Mouse (Mus musculus): ENCODE measurements around the gene Tnfrsf25.

Tnfrsf25 gene

GRCm38 (mm10) chr4:152145473-152145872 is 29.7 kb downstream of the Tnfrsf25 start:
- no peak for DNase-seq (ENCODE audit: low spot score)

- no peak for DNase-seq (ENCODE audit: low spot score)
These were observed 30.5 kb downstream of the Tnfrsf25 start for GRCm38 (mm10) chr4:152146033-152146827.

- DNase-seq (ENCODE audit: low spot score), result no peak
These were observed 34.8 kb downstream of the Tnfrsf25 start for GRCm38 (mm10) chr4:152150546-152150945.

- no peak for DNase-seq (ENCODE audit: low spot score)
These were observed 35.8 kb downstream of the Tnfrsf25 start for GRCm38 (mm10) chr4:152151451-152151965.

- no peak for DNase-seq (ENCODE audit: low spot score)
These were observed 36.3 kb downstream of the Tnfrsf25 start, which contains the start of gene Espn for GRCm38 (mm10) chr4:152151966-152152544. Gene Espn (minus strand): TSS chr4:152152371.

- peak; percentile 62 for DNase-seq (ENCODE audit: low spot score)
These were observed 38.0 kb downstream of the Tnfrsf25 start for GRCm38 (mm10) chr4:152153771-152154177.

GRCm38 (mm10) chr4:152155019-152155418 is 39.3 kb downstream of the Tnfrsf25 start:
- no peak for DNase-seq (ENCODE audit: low spot score)

GRCm38 (mm10) chr4:152157779-152158584 is 42.2 kb downstream of the Tnfrsf25 start:
- no peak for DNase-seq (ENCODE audit: low spot score)

GRCm38 (mm10) chr4:152158585-152159284 is 43.0 kb downstream of the Tnfrsf25 start, which contains the start of gene Hes2:
Gene Hes2 (plus strand): TSS chr4:152158867.
- DNase-seq (ENCODE audit: low spot score), result no peak

- no peak for DNase-seq (ENCODE audit: low spot score)
These were observed 43.5 kb downstream of the Tnfrsf25 start for GRCm38 (mm10) chr4:152159285-152159678.

DNA sequence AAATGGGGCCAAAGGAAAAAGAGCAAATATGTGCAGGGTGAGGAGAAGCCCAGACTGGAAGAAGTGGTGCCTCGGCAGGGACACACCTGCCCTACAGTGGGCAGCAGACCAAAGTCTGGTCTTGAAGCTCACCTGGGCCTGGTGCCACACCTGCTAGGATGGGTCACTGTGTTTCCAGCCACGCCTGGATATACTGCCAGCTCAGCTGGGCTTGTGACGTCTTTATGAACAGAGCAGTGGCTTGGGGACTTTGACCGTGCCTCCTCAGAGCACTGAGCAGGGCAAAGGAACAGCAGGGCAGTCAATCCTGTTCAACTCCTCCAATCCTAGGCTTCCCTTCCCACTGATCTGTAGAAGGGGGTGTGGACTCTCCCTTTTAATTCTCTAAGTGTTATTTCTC is 45.0 kb downstream of the Tnfrsf25 start:
- no peak for DNase-seq (ENCODE audit: low spot score)

GRCm38 (mm10) chr4:152161601-152162000 is 45.9 kb downstream of the Tnfrsf25 start:
- no peak for DNase-seq (ENCODE audit: low spot score)

DNA sequence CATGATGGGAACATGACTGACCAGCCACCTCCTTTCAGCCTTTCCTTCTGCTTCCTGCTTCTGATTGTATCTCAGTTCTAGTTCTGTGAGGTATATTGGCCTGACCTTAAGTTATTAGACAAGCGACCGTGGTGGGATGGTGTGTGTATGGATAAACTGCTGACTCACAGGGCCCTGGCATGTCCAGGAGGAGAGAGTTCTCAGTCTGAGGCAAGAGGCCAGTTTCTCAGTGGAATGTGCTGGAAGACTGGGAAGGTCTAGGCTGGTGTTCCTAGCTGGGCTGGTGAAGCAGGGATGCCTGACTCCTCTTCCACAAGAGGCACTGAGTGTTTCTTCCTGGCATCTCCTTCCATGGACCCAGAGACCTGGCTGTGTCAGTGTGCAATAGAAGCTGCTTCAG is 47.0 kb downstream of the Tnfrsf25 start:
- no peak for DNase-seq (ENCODE audit: low spot score)

GRCm38 (mm10) chr4:152165036-152165931 is 49.5 kb downstream of the Tnfrsf25 start:
- DNase-seq (ENCODE audit: low spot score), result no peak

- no peak for DNase-seq (ENCODE audit: low spot score)
These were observed 52.3 kb downstream of the Tnfrsf25 start for GRCm38 (mm10) chr4:152168052-152168451.

GRCm38 (mm10) chr4:152169103-152169502 is 53.4 kb downstream of the Tnfrsf25 start:
- no peak for DNase-seq (ENCODE audit: low spot score)

Data from left cerebral cortex, adult 11 months (tissue).